Mouse (Mus musculus): ENCODE measurements around the gene Ifnb1. TPM values are rescaled to one million over a fixed set of nuclear protein-coding genes. Genes with fewer than 3 reads are reported as not detected.
A peak's percentile ranks its signal among the peaks of the same experiment; 100 is the strongest.

The Ifnb1 gene
- total and polyA plus RNA-seq, 3 experiments: not detected

DNA sequence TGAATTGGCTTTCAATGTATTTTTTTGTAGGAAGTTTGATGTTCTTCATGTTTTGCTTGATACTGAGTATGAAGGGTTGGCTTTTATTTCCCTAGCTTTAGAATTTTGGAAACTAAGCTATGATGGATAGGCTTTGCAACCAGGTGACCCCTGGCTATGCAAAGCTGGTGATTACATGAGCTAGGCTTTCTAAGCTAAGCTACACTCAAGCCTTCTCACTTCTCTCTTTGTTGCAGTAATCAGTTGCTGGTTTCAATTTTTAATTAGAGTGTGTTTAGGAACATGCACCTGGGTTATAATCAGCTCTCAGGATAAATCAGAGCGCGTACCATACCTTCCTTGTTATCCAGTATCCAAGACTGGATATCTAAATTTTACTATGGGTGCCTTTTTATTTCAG is 33.0 kb downstream of the Ifnb1 start:
- no peaks in the 10 kb centered on the region for H3K4me1 ChIP-seq (ENCODE audit: control insufficient read depth in 1 of 2, insufficient read depth in 2 of 2, low read length in 2 of 2)
- no peak overlapping the region for H3K27ac ChIP-seq (ENCODE audit: control insufficient read depth, low read depth, low read length)
- TF ChIP-seq HCFC1 (IDR thresholded peaks at IDR 0.05; ENCODE audit: low read depth, low read length): no peak
- TF ChIP-seq E2F4 (IDR thresholded peaks at IDR 0.05; ENCODE audit: borderline replicate concordance, low read depth, low read length): no peak
- no peak for TF ChIP-seq MAX (IDR thresholded peaks at IDR 0.05; ENCODE audit: low read length)
- no peak for TF ChIP-seq UBTF (IDR thresholded peaks at IDR 0.05; ENCODE audit: borderline replicate concordance, insufficient read depth, low read depth, low read length)
- no peak for TF ChIP-seq KAT2A (conservative IDR thresholded peaks at IDR 0.05; ENCODE audit: low read depth, low read length)
- TF ChIP-seq USF2 (IDR thresholded peaks at IDR 0.05; ENCODE audit: borderline replicate concordance in 1 of 2, insufficient read depth in 1 of 2, low read depth in 1 of 2, low read length in 2 of 2): no peak
- TF ChIP-seq POLR2AphosphoS5 (IDR thresholded peaks at IDR 0.05; ENCODE audit: borderline replicate concordance, low read depth, low read length): no peak
- TF ChIP-seq CHD2 (IDR thresholded peaks at IDR 0.05; ENCODE audit: low read length): no peak
- H3K79me2 ChIP-seq (ENCODE audit: control insufficient read depth, insufficient read depth, low read length, poor library complexity): no peaks in the 10 kb centered on the region
- H3K9me3 ChIP-seq (replicated peaks; ENCODE audit: insufficient read depth, low read length): no peaks in the 10 kb centered on the region
- H3K36me3 ChIP-seq (ENCODE audit: control insufficient read depth in 1 of 2, insufficient read depth in 2 of 2, low read length in 2 of 2): no peaks in the 10 kb centered on the region
- no peak for DNase-seq (ENCODE audit: low read depth, low spot score)
- H3K9ac ChIP-seq (ENCODE audit: control insufficient read depth, low read depth, low read length, poor library complexity, severe bottlenecking): no peak overlapping the region
- no peaks in the 10 kb centered on the region for H3K27me3 ChIP-seq (ENCODE audit: control insufficient read depth in 1 of 2, insufficient read depth in 2 of 2, low read length in 2 of 2)
- no peak overlapping the region for H3K4me3 ChIP-seq (ENCODE audit: control insufficient read depth in 1 of 2, insufficient read depth in 1 of 2, low read depth in 2 of 2, low read length in 2 of 2)

DNA sequence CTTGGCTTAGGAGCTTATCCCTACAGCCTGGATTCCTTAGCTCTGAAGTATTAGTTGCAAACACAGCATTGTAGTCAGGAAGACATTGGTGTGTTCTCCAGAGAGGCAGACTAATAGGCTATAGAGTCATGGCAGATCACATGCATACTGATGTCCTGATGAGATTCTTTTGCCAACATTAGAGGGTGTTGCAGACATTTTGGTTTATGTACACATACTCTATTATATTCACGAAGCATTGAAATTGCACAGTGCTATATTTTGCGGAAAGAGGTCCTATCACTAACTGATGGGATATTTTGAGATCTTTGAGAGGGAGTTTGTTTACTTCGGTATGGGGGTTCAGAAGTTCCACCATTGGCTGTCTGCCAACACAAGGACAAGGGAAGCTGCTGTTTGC is 34.5 kb downstream of the Ifnb1 start:
- H3K36me3 ChIP-seq (ENCODE audit: control insufficient read depth in 1 of 2, insufficient read depth in 2 of 2, low read length in 2 of 2): no peaks in the 10 kb centered on the region
- H3K4me3 ChIP-seq (ENCODE audit: control insufficient read depth in 1 of 2, insufficient read depth in 1 of 2, low read depth in 2 of 2, low read length in 2 of 2): no peak overlapping the region
- TF ChIP-seq MEF2A (IDR thresholded peaks at IDR 0.05; ENCODE audit: extremely low read depth, insufficient replicate concordance, low read depth, low read length, poor library complexity, severe bottlenecking): no peak
- no peak for TF ChIP-seq BHLHE40 (IDR thresholded peaks at IDR 0.05; ENCODE audit: borderline replicate concordance, low read depth, low read length)
- no peak for TF ChIP-seq USF1 (IDR thresholded peaks at IDR 0.05; ENCODE audit: low read depth, low read length)
- no peaks in the 10 kb centered on the region for H3K4me1 ChIP-seq (ENCODE audit: control insufficient read depth in 1 of 2, insufficient read depth in 2 of 2, low read length in 2 of 2)
- H3K9ac ChIP-seq (ENCODE audit: control insufficient read depth, low read depth, low read length, poor library complexity, severe bottlenecking): no peak overlapping the region
- H3K27ac ChIP-seq (ENCODE audit: control insufficient read depth, low read depth, low read length): no peak overlapping the region
- H3K9me3 ChIP-seq (replicated peaks; ENCODE audit: insufficient read depth, low read length): no peaks in the 10 kb centered on the region
- H3K27me3 ChIP-seq (ENCODE audit: control insufficient read depth in 1 of 2, insufficient read depth in 2 of 2, low read length in 2 of 2): no peaks in the 10 kb centered on the region
- H3K79me2 ChIP-seq (ENCODE audit: control insufficient read depth, insufficient read depth, low read length, poor library complexity): no peaks in the 10 kb centered on the region
- no peak for DNase-seq (ENCODE audit: low read depth, low spot score)

DNA sequence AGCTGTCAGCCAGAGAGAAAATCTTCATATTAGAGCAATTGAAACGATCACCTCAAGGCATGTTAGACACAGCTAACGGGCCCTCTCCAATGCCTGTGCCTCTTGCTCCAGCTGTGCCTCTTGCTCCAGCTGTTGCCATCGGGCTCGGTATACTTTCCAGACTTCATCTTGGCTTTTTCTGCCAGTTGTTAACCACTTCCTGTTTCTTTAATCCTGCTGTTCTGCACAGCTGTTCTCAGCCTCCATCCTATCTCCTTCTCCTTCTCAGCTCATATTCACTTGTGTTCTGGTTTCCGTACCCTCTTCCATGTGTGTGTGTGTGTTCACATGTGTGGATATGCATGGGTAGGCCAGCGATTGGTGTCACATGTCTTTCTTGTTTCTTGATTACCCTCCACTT is 42.4 kb downstream of the Ifnb1 start:
- H3K4me1 ChIP-seq (ENCODE audit: control insufficient read depth in 1 of 2, insufficient read depth in 2 of 2, low read length in 2 of 2): no peaks in the 10 kb centered on the region
- no peak overlapping the region for H3K27ac ChIP-seq (ENCODE audit: control insufficient read depth, low read depth, low read length)
- no peak overlapping the region for H3K4me3 ChIP-seq (ENCODE audit: control insufficient read depth in 1 of 2, insufficient read depth in 1 of 2, low read depth in 2 of 2, low read length in 2 of 2)
- H3K36me3 ChIP-seq (ENCODE audit: control insufficient read depth in 1 of 2, insufficient read depth in 2 of 2, low read length in 2 of 2): no peaks in the 10 kb centered on the region
- no peak for TF ChIP-seq ZMIZ1 (IDR thresholded peaks at IDR 0.05; ENCODE audit: low read depth, low read length)
- TF ChIP-seq TCF12 (IDR thresholded peaks at IDR 0.05; ENCODE audit: low read depth, low read length): no peak
- TF ChIP-seq BHLHE40 (IDR thresholded peaks at IDR 0.05; ENCODE audit: borderline replicate concordance, low read depth, low read length): no peak
- no peak for TF ChIP-seq USF2 (IDR thresholded peaks at IDR 0.05; ENCODE audit: borderline replicate concordance in 1 of 2, insufficient read depth in 1 of 2, low read depth in 1 of 2, low read length in 2 of 2)
- TF ChIP-seq MYC (IDR thresholded peaks at IDR 0.05; ENCODE audit: low read depth, low read length): no peak
- TF ChIP-seq POLR2A (IDR thresholded peaks at IDR 0.05; ENCODE audit: control insufficient read depth in 1 of 2, insufficient read depth in 1 of 2, low read depth in 1 of 2, low read length in 2 of 2, poor library complexity in 1 of 2): no peak
- no peak for TF ChIP-seq KAT2A (conservative IDR thresholded peaks at IDR 0.05; ENCODE audit: low read depth, low read length)
- TF ChIP-seq POLR2AphosphoS5 (IDR thresholded peaks at IDR 0.05; ENCODE audit: borderline replicate concordance, low read depth, low read length): no peak
- no peak for TF ChIP-seq NELFE (IDR thresholded peaks at IDR 0.05; ENCODE audit: low read depth, low read length)
- TF ChIP-seq CTCF (IDR thresholded peaks at IDR 0.05 in 2 of 3, conservative IDR thresholded peaks at IDR 0.05 in 1 of 3; ENCODE audit: control insufficient read depth in 1 of 3, insufficient read depth in 1 of 3, low read depth in 2 of 3, low read length in 3 of 3, poor library complexity in 1 of 3, severe bottlenecking in 1 of 3): no peak
- TF ChIP-seq ZC3H11A (IDR thresholded peaks at IDR 0.05; ENCODE audit: low read depth, low read length): no peak
- TF ChIP-seq MAX (IDR thresholded peaks at IDR 0.05; ENCODE audit: low read length): no peak
- no peak for TF ChIP-seq ETS1 (IDR thresholded peaks at IDR 0.05; ENCODE audit: low read depth, low read length)
- no peak for TF ChIP-seq MAFK (IDR thresholded peaks at IDR 0.05; ENCODE audit: borderline replicate concordance, low read depth, low read length)
- TF ChIP-seq GATA1 (IDR thresholded peaks at IDR 0.05; ENCODE audit: low read depth, low read length): no peak
- TF ChIP-seq MEF2A (IDR thresholded peaks at IDR 0.05; ENCODE audit: extremely low read depth, insufficient replicate concordance, low read depth, low read length, poor library complexity, severe bottlenecking): no peak
- TF ChIP-seq SIN3A (IDR thresholded peaks at IDR 0.05; ENCODE audit: low read length): no peak
- no peak for TF ChIP-seq USF1 (IDR thresholded peaks at IDR 0.05; ENCODE audit: low read depth, low read length)
- no peak for TF ChIP-seq CHD2 (IDR thresholded peaks at IDR 0.05; ENCODE audit: low read length)
- 0 out of 4 replicates have a peak, but pooled peaks cover 0 to 1% of the 10 kb centered on the region in 2 experiments for H3K27me3 ChIP-seq (ENCODE audit: control insufficient read depth in 1 of 2, insufficient read depth in 2 of 2, low read length in 2 of 2)
- DNase-seq (ENCODE audit: low read depth, low spot score): peak; percentile 11
- no peaks in the 10 kb centered on the region for H3K79me2 ChIP-seq (ENCODE audit: control insufficient read depth, insufficient read depth, low read length, poor library complexity)
- H3K9me3 ChIP-seq (replicated peaks; ENCODE audit: insufficient read depth, low read length): no peaks in the 10 kb centered on the region
- no peak overlapping the region for H3K9ac ChIP-seq (ENCODE audit: control insufficient read depth, low read depth, low read length, poor library complexity, severe bottlenecking)

Measured in MEL (cell line).